Mouse (Mus musculus): ENCODE measurements around the gene Thbs2.

- TF ChIP-seq CTCF (IDR thresholded peaks at IDR 0.05; ENCODE audit: low read depth) (no peak), EP300 (optimal IDR thresholded peaks at IDR 0.05) (no peak)
Observed at GRCm38 (mm10) chr17:14691901-14692300, 2.1 kb downstream of the Thbs2 start.

Data from stomach, postnatal 0 days (tissue).